Mouse (Mus musculus): ENCODE data around the gene Rtn1. TPM values are rescaled to one million over a fixed set of nuclear protein-coding genes. Genes with fewer than 3 reads are reported as not detected.

Rtn1 gene
- polyA plus RNA-seq, 1 experiment from 2014 or later, result 84.3 TPM

GRCm38 (mm10) chr12:72288215-72288614, 120.6 kb downstream of the Rtn1 start:
- Histone ChIP-seq H3K9ac (replicated peaks; ENCODE audit: low read depth, low read length) (no peak overlapping the region), H3K4me1 (ENCODE audit: control insufficient read depth, insufficient read depth, low read length) (no peaks in the 10 kb centered on the region), H3K4me3 (ENCODE audit: low read depth, low read length) (no peak overlapping the region), H3K27ac (ENCODE audit: low read length) (no peak overlapping the region), H3K9me3 (ENCODE audit: control insufficient read depth, low read depth, low read length) (peaks cover 5% of the 10 kb centered on the region; the same call in 1 of the 2 replicates), H3K4me2 (replicated peaks; ENCODE audit: low read depth, low read length) (no peak overlapping the region), H3K27me3 (ENCODE audit: control insufficient read depth, insufficient read depth, low read length) (no peaks in the 10 kb centered on the region), H3K36me3 (ENCODE audit: control insufficient read depth, insufficient read depth, low read length) (no peaks in the 10 kb centered on the region)
- no peak for ATAC-seq (ENCODE audit: insufficient number of reproducible peaks, insufficient read depth, low FRiP score, low read depth)
- WGBS, result 66% methylated on average over 3 of the region's 3 CpGs

DNA sequence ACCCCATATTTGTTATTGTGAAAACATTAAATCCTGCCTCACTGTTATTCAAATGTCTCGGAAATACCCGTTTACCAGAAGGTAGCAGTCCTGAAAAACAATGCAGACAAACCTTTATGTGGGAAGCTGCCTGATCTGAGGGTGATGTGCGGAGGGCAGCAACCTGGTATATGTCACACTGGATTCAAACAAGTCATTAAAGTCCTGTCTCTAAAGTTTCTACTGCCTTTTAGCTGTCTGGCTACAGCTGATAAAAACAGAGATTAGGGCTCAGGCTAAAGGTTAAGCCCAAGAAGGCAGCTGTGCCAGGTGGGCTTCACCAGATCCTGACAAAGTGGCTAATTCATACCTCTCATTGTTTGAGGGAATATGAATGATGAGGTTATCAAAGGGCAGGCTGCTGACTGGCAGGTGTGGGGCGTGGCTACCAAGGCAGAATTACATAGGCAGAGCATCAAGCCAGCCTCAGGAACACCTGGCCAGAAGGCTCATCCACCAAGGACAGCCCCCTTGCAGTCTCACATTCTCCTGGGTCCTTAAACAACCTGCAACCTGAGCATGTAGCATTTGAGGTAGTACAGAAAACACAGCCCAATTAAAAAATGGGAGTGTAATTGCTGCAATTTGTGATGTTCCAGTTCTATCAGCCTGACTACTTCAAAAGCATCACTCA, 121.4 kb downstream of the Rtn1 start:
- Histone ChIP-seq H3K27me3 (ENCODE audit: control insufficient read depth, insufficient read depth, low read length) (no peaks in the 10 kb centered on the region), H3K4me3 (ENCODE audit: low read depth, low read length) (no peak overlapping the region), H3K9ac (replicated peaks; ENCODE audit: low read depth, low read length) (no peak overlapping the region), H3K4me1 (ENCODE audit: control insufficient read depth, insufficient read depth, low read length) (no peaks in the 10 kb centered on the region), H3K9me3 (ENCODE audit: control insufficient read depth, low read depth, low read length) (0 out of 2 replicates have a peak, but pooled peaks cover 2% of the 10 kb centered on the region), H3K27ac (ENCODE audit: low read length) (no peak overlapping the region), H3K36me3 (ENCODE audit: control insufficient read depth, insufficient read depth, low read length) (no peaks in the 10 kb centered on the region), H3K4me2 (replicated peaks; ENCODE audit: low read depth, low read length) (no peak overlapping the region)
- no peak for ATAC-seq (ENCODE audit: insufficient number of reproducible peaks, insufficient read depth, low FRiP score, low read depth)
- WGBS, result 56% methylated on average over 4 of the region's 4 CpGs

DNA sequence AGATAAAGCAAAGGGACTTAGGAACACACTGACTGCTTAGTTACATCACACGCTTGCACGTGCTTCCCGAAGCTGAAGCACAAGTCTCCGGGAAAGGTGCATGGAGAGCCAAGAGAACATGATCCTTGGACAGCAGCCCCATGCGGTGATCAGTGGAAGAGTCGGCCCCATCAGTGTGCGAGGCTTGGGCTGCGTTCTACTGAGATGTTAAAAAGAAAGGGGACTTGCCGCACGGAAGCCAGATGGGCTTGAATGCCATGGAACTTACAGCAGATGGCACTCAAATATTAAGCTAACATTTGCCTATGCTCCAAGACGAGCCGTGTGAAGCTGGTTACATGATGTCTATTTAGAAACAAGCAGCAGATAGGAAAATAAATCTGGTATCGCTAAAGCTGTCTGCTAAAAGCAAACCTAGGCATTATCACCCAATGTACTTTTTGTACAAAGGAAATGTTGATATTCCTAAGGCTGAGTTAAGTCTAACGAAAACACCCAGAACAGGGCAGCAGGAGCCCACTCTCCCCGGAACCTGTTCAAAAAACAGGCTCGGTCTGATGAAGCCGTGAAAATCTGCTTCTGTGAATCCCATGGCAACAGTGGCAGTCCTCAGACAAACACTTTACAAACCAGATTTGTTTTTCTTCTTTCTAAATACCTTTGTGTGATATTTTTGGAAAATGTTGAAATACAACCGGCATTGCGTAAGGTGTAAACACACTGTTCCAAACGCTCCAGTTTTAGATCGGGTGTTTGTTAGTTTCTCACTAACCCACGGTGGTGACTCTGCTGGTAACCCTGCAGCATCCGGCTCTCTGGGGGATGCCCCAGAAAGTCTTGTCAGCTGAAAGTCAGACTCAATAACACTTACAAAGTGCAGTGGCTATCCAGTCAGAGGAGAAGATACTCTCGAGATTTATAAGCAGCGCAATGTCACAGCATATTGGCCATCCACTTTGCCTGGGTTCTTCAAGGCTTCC, 123.2 kb downstream of the Rtn1 start:
- Histone ChIP-seq H3K4me3 (ENCODE audit: low read depth, low read length) (no peak overlapping the region), H3K36me3 (ENCODE audit: control insufficient read depth, insufficient read depth, low read length) (no peaks in the 10 kb centered on the region), H3K9me3 (ENCODE audit: control insufficient read depth, low read depth, low read length) (no peaks in the 10 kb centered on the region), H3K4me2 (replicated peaks; ENCODE audit: low read depth, low read length) (no peak overlapping the region), H3K27me3 (ENCODE audit: control insufficient read depth, insufficient read depth, low read length) (no peaks in the 10 kb centered on the region), H3K9ac (replicated peaks; ENCODE audit: low read depth, low read length) (no peak overlapping the region), H3K27ac (ENCODE audit: low read length) (no peak overlapping the region), H3K4me1 (ENCODE audit: control insufficient read depth, insufficient read depth, low read length) (no peaks in the 10 kb centered on the region)
- ATAC-seq (ENCODE audit: insufficient number of reproducible peaks, insufficient read depth, low FRiP score, low read depth), result no peak
- WGBS, result 78% methylated on average over 25 of the region's 25 CpGs

DNA sequence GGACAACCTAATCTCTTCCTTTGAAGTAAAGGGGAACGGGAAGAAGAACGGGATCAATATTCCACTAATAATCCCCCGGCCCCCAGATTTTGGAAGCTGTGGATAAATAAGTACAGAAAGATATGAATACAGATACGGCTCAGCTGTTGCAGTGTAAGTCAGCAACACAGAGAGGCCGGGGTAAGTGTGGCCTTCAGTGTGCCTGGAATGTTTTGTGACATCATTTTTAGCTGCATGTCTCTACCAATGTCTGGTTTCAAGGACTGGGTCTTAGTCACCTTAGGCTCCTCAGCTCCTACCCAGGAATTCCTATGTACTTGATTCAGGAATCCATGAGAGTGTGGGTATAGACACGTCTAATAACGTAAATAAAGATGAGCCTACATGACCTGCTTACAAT, 124.3 kb downstream of the Rtn1 start:
- Histone ChIP-seq H3K4me3 (ENCODE audit: low read depth, low read length) (no peak overlapping the region), H3K4me2 (replicated peaks; ENCODE audit: low read depth, low read length) (no peak overlapping the region), H3K27ac (ENCODE audit: low read length) (no peak overlapping the region), H3K4me1 (ENCODE audit: control insufficient read depth, insufficient read depth, low read length) (no peaks in the 10 kb centered on the region), H3K9ac (replicated peaks; ENCODE audit: low read depth, low read length) (no peak overlapping the region), H3K27me3 (ENCODE audit: control insufficient read depth, insufficient read depth, low read length) (no peaks in the 10 kb centered on the region), H3K36me3 (ENCODE audit: control insufficient read depth, insufficient read depth, low read length) (no peaks in the 10 kb centered on the region), H3K9me3 (ENCODE audit: control insufficient read depth, low read depth, low read length) (no peaks in the 10 kb centered on the region)
- no peak for ATAC-seq (ENCODE audit: insufficient number of reproducible peaks, insufficient read depth, low FRiP score, low read depth)
- 90% methylated on average over 7 of the region's 7 CpGs for WGBS

DNA sequence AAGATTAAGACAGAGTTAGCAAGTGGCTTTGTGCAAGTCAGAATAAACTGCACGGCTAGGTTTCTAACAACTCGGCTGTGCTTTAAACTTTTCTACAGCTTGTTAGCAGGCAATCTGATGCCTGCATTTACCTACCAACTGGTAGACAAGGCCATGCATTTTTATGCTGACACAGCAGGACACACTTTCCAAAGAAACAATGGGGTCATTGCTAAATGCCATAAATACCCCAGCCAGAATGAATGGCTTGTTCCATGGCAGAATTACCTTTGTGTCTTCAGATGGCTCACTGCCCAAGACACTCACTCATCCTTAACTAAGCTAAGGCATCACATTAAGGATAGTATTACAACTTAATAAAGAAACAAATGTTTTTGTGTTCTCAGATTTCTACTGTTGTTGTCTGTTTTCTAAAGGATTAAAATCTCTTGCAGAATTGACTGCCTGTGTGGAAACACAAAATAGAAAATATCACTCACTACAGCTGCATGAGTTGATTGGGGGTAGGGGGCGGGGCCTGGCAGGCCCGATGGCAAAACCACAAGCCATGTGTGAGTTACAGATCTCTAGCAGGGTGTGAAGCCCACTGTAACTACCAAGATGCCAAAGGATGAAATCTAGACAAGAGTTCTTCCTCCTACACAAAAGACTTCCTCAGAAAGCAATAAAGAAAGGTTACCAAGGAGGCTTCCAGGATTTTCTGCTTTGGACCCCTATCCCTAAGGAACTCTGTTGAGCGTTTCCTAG, 129.6 kb downstream of the Rtn1 start:
- H3K9me3 ChIP-seq (ENCODE audit: control insufficient read depth, low read depth, low read length), result no peaks in the 10 kb centered on the region
- no peak for ATAC-seq (ENCODE audit: insufficient number of reproducible peaks, insufficient read depth, low FRiP score, low read depth)
- H3K27me3 ChIP-seq (ENCODE audit: control insufficient read depth, insufficient read depth, low read length), result no peaks in the 10 kb centered on the region
- no peak overlapping the region for H3K4me3 ChIP-seq (ENCODE audit: low read depth, low read length)
- 84% methylated on average over 5 of the region's 5 CpGs for WGBS
- H3K4me2 ChIP-seq (replicated peaks; ENCODE audit: low read depth, low read length), result no peak overlapping the region
- no peak overlapping the region for H3K27ac ChIP-seq (ENCODE audit: low read length)
- H3K36me3 ChIP-seq (ENCODE audit: control insufficient read depth, insufficient read depth, low read length), result no peaks in the 10 kb centered on the region
- no peaks in the 10 kb centered on the region for H3K4me1 ChIP-seq (ENCODE audit: control insufficient read depth, insufficient read depth, low read length)
- H3K9ac ChIP-seq (replicated peaks; ENCODE audit: low read depth, low read length), result no peak overlapping the region

DNA sequence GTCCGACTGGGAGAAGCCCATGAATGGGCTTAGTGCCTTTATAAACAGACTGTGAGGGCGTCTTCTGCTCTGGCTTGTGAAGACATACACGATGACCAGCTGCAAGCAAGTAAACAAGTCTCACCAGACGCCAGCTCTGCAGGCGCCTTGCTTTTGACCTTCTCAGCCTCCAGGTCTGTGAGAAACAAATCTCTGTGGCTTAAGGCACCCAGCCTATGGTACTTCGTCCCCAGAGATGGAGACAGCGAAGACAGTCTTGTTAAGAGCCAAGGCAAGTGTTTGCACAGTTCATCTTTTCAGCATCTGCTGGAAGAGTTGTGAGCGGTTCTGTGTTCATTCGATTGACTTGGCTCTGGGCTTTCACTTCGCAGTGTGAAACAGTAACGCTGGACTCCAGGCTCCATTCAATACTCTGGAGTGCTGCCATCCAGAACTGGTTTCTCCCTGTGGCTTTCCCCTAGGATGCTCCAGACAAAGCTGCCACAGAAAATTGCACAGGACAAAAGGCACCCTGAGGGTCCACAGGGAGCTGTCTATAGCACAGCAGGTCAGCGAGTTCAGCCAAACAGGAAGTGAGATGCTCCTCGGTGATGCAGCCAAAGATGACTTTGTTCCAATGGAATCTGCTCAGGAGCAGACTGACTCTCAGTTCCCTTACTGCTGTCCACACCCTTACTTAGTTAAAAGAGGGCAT, 135.0 kb downstream of the Rtn1 start:
- H3K36me3 ChIP-seq (ENCODE audit: control insufficient read depth, insufficient read depth, low read length), result no peaks in the 10 kb centered on the region
- 54% methylated on average over 13 of the region's 13 CpGs for WGBS
- peaks cover 3% of the 10 kb centered on the region; the same call in 1 of the 2 replicates for H3K4me1 ChIP-seq (ENCODE audit: control insufficient read depth, insufficient read depth, low read length)
- H3K27me3 ChIP-seq (ENCODE audit: control insufficient read depth, insufficient read depth, low read length), result no peaks in the 10 kb centered on the region
- ATAC-seq (ENCODE audit: insufficient number of reproducible peaks, insufficient read depth, low FRiP score, low read depth), result no peak
- H3K9me3 ChIP-seq (ENCODE audit: control insufficient read depth, low read depth, low read length), result no peaks in the 10 kb centered on the region
- H3K9ac ChIP-seq (replicated peaks; ENCODE audit: low read depth, low read length), result no peak overlapping the region
- no peak overlapping the region for H3K4me2 ChIP-seq (replicated peaks; ENCODE audit: low read depth, low read length)
- no peak overlapping the region for H3K4me3 ChIP-seq (ENCODE audit: low read depth, low read length)
- H3K27ac ChIP-seq (ENCODE audit: low read length), result no peak overlapping the region; the same call in 1 of the 2 replicates

DNA sequence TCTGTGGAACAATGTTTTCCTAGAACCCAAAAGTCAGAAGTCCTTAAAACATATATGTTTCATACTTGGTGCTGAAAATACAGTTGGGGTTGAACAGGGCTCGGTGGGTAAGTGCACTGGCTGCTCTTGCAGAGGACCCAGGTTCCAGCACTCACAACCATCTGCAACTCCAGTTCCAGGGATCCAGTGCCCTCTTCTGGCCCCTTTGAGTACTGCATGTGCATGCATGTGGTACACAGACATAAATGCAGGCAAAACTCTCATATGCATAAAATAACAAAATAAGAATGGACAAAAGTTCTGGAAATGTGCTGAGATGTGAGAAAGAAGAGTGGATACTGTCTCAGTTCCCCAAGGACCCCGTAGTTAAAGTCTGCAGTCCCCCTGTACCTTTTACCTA, 141.2 kb downstream of the Rtn1 start:
- Histone ChIP-seq H3K4me1 (ENCODE audit: control insufficient read depth, insufficient read depth, low read length) (no peaks in the 10 kb centered on the region), H3K9ac (replicated peaks; ENCODE audit: low read depth, low read length) (no peak overlapping the region), H3K9me3 (ENCODE audit: control insufficient read depth, low read depth, low read length) (no peaks in the 10 kb centered on the region), H3K4me2 (replicated peaks; ENCODE audit: low read depth, low read length) (no peak overlapping the region), H3K4me3 (ENCODE audit: low read depth, low read length) (no peak overlapping the region), H3K36me3 (ENCODE audit: control insufficient read depth, insufficient read depth, low read length) (no peaks in the 10 kb centered on the region), H3K27me3 (ENCODE audit: control insufficient read depth, insufficient read depth, low read length) (no peaks in the 10 kb centered on the region), H3K27ac (ENCODE audit: low read length) (no peak overlapping the region)
- 84% methylated on average over 2 of the region's 2 CpGs for WGBS
- no peak for ATAC-seq (ENCODE audit: insufficient number of reproducible peaks, insufficient read depth, low FRiP score, low read depth)

All from stomach, embryonic 14.5 days (tissue).